Mouse (Mus musculus) lung, postnatal 36 days (tissue): ENCODE results near the gene Cpa4.

Source experiments
- DNase-seq: peaks from one replicate; pipeline ENCODE4 v3.0.0; 2022; ENCODE audit warnings: mixed read lengths

The Cpa4 gene

DNA sequence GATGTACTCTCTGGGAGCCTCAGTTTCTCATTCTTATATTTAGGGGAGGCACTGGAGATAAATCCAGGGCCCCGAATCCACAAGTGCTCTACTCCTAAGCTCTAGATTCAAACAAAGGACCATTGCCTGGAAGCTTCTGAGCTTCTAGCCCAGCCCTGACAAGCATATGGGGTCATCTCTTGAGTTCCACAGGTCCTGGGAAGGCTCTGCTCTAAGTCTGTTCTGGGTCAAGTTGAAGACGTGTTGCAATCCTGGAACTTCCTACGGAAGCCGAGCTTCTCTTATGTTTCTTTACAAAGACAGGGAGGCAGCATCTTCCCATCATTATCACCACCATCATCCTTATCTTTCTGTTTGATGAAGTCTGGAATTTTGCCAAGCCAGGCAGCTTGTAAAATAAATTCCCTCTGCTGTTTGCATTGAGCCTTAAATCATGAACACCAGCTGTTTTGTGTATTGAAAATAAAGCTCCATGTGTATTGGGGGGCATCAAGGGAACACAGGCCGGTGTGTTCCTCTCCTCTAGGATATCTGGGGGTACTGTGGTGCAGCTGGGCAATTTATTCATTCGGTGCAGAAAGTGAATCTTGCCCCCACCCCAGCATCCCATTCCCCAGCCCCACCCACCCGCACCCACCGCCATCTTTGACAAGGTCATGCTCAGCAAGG is 28.2 kb downstream of the Cpa4 start:
- no peak for DNase-seq

DNA sequence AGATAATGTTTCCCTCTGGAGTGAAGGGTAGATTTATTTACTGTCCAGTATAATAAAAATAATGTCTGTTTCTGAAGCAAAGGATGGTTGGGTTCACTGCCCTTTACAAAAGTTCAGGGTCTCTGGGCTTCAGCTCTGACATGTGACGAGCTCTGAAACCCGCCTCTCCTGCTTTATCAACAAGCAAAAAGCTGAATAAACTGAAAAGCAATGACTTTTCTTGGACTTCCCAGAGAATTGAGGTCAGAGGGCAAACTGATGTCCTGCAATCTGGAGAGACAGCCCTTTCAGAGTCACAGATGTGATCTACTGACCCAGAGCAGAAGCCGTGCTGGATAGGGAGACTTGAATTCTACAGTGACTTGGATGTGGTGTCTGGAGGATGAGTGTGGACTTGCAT is 31.9 kb downstream of the Cpa4 start:
- no peak for DNase-seq

DNA sequence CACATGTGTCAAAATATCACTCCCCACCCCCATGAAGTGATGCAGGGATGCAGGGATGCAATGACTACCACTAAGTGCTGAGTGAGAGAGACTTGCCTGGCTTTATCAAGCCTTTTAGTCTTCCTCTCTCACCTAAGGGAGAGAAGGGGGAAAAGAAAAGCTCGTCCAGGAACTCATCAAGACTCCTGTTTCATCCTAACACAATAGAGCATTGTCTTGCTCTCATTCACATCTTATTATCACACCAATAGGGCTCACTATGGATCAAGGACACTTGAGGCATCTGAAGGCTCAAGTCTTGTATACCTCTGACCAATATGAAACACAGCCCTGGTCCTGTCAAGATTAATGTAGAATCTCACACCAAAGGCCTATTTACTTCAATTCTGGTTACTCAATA is 32.8 kb downstream of the Cpa4 start:
- no peak for DNase-seq

DNA sequence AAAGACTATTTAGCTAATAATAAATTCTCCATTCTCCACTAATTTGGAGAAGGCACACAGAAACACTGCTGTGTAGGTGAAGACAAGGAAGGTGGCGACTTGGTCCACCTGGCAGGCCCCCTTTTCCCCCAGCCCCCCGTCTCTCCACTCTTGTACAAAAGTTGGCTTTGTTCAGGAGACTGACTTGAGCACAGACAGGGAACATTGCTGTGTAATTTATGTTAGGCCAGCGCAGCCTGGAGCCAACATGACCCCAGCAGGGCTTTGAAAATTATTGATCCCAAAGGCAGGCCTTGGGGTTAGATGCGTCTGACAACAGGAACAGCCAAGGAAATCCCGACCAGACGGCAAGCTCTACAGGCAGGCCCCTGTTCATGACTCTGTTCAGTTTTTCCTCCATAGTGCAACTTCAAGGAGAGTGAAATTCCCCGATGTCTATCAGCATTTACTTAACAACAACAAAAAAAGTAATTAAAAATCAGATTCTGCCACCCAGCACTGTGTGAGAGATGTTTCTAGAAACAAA is 36.2 kb downstream of the Cpa4 start:
- DNase-seq: no peak

DNA sequence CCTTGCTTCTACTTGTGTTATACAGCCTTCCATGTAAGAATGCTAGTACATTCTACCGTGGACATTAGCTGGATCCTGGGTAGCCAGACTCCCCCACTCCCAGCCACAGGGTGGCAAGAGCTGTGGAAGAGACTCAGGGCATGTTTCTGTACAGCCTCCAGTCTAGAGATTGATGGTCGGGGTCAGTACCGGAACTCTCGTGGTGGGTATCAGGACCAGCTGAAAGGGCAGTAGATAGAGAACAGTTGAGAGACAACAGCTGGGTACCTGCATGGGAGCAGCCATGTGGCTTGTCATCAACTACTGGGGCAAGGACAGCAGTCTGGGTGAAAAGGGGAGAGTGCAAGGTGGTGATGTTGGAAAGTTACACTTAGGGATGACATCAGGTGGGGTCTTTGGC is 36.9 kb downstream of the Cpa4 start:
- no peak for DNase-seq

DNA sequence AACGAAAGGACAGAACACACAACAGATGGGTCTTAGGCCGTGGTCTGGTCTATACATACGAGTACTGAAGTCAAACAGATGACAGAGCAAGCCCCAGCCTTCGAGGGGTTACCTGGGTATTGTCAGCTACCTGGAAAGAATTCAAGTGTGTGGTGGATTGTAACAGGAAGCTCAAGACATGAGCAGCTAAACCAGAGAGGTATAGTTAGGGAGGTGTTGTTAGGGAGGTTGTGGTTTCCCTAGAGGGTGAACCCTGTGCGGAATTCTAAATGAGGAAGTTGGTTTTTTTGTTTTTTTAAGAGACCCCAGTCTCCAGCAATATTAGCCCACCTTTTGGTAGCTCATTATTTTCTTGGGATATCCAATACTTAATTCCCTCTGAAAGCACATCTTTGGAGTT is 37.5 kb downstream of the Cpa4 start:
- no peak for DNase-seq

DNA sequence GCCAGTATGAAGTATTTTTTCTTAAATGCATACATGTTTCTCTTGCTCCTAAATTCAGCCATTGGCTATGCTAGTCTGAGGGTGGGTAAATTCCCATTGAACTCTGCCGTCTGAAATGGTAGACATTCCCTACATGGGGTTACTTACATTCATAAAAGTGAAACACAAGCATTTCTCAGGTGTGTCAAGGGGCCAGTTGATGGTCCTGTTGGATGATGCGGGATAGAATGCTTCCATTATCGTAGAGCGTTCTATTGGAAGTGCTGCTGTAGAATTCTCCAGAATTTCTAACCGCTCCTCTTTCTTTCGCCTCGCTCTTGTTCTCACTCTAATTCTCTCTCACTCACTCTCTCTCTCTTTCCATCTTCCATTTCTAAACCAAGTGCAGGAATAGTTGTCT is 42.5 kb downstream of the Cpa4 start, which contains the start of gene Cpa5:
Gene Cpa5, plus strand, starts transcription at position 301 of the 400 bp plus-strand sequence.
- no peak for DNase-seq

DNA sequence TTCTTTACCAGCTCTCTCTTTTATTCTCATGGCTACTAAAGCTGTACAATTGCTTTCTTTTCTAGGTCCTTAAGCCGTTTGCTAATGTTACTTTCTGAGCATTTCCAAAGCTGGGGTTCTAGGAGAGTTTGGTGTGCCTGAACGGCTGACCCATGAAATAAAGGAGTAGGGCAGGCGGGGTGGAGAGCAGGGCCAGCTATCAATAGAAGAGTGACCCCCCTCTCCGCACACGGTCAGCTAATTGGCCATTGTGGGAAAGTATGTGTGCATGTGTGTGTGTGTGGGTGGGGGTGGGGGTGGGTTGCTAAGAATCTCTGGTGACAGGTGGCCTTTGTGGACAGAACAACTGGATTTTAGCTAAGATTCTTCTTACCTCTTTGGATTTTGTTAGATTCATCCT is 43.0 kb downstream of the Cpa4 start:
- DNase-seq: no peak

DNA sequence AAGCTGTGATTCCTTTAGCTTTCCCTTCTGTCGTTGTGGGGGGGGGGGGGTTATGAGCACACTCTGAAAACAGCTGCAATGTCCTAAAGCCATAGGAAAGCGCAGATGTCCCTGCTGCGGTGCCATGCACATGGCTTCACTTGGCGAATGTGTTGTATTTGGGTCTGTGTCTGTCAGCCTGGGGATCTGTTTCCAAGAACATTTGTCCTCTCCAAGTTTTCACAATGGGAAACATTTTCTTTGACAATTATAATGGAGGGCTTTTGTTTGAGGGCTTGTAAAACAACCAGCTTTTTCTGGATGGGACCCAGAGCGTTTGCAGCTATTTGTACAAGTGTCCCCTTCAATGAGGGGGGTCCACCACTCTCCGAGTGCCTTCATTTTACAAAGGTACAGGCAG is 46.1 kb downstream of the Cpa4 start:
- DNase-seq: no peak

DNA sequence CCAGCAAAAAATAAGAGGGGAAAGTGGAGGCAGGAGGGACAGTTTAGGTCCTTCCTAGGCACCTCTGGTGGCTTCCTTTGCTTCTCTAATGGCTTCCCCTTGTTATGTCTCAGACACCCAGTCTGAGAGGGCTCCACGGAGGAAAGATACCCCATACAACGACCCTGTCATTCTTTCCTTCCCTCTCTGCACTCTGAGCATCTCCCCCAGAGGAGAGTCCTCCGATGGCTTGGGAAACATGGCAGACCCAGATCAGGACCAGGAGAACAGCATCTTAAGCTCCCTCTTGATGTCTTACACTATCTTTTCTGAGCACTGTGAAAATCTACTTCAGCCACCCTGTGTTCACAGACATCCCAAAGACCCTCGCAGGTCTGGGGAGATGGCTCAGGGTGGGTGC is 47.6 kb downstream of the Cpa4 start:
- no peak for DNase-seq

DNA sequence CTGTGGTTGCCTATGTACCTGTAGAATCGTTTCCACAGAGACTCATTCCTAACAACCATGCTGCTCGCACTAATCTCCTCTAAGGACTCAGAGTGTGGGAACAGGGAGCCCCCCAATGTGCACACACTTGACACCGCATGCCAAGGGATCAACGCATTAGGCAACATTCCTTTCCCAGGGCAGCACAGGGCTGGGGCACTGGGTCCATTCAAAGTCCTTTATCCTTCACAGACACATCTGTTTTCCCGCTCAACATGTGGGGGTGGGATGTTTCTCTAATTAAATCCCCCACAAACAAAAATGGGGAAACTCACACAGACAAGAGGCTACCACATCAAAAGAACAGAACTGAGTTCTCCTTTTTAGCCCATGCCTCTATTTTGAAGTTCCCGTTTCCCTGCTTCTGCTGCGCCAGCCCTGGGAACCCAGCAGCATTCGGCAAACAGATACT is 48.3 kb downstream of the Cpa4 start:
- peak; percentile 10 for DNase-seq

DNA sequence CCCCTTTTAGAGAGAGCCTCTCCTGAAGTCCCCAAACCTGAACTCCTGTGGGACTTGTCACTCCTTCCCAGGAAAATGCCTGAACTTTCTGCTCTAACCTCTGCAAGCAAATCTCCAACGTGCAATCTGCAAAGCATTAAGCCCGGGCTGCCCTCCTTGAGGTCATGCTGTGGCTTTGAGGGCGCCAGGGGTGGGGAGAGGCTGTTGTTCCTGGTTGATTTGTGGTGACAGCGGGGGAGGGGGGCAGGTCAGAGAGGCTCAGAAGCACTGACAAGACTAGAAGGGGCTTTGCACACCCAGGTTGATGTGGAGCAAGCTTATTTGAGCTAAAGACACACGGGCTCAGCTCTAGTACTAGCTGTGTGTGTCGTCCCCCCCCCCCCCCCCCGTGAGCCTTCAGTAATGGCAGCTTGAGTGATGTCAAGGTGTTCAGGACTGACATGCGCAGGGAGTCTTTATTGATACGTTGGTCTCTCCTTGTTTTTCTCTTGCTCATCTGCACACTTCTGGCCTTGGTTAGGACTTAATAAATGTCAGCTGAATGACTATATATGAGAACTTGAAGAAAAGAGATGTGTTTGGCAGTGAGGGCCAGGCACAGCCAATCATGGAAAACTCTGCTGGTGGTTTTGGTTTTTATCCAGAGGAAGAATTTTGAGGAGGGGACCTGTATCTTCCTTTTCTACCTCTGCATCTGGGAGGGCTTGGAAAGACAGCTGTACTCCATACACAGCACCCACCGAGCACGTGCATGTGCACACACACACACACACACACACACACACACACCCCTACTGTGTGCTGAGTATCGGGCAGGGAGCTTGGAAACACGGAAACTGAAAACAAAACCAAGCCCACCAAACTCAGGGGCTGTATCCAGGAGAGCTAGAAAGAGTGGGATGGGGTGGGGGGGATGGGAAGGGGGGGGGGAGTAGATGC is 49.1 kb downstream of the Cpa4 start:
- peak; percentile 8 for DNase-seq

DNA sequence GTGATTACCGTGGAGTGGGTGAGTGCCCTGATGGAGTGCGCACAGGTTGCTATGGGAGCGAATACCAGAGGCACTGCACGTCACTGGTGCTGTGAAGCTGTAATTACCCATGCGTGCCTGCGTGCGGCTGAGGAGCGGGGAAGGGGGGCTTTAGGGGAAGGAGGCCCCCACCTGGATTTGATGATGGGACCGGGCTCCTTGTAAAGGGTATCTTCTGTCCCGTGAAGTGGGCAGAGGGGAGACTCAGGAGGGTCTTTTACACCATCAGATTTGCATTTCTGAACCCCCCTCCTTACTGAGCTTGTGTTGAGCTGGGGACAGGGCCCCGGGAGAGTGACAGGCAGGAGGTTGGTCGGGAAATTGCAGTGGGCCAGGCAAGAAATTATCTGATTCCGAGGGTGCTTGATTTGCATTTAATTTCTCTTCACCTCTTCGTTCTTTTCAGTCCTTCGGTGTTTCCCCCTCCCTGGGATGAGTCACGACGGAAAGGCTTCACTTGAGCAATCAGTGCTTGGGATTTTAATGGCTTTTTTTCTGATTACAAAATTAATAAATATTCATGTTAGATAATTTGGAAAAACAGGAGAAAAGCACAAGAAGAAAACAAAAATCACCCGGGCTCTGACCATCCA is 49.9 kb downstream of the Cpa4 start:
- peak; percentile 9 for DNase-seq

DNA sequence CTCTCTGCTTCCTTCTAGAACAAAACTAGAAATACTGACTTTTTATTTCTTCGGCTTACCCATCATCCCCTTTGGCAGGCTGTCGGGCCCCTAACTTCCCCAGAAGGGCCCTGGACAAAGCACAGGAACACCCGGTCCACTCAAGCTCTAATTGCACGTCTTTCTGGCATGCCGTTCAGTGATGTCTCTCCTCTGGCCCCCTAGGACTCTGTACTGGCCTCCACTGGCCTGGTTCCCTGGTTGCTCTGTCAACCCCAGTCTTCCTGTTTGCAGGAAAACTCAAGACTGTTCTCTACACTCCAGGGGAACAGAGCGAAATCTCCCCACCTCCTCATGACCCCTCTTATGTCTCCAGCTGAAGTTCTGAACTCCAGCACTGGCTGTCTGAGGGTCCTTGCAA is 50.6 kb downstream of the Cpa4 start:
- no peak for DNase-seq

DNA sequence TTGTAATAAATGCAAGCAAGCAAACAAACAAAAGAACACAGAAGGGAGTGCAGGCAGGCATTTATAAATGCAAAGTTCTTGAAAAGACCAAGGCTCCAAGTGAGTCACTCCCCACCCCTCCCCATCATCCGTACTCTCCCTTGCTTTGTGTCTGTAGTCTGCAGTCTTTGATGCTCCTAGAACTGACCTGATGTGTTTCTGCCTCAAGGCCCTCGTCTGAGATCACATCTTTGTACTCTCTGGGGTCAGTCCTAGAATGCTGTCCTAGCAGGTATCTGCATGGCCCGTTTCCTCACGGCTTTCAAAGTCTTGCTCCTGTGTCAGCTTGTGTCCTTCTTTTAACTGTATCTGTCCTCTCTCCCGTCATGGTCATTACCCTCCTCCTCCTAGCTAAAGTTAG is 51.4 kb downstream of the Cpa4 start:
- DNase-seq: no peak

DNA sequence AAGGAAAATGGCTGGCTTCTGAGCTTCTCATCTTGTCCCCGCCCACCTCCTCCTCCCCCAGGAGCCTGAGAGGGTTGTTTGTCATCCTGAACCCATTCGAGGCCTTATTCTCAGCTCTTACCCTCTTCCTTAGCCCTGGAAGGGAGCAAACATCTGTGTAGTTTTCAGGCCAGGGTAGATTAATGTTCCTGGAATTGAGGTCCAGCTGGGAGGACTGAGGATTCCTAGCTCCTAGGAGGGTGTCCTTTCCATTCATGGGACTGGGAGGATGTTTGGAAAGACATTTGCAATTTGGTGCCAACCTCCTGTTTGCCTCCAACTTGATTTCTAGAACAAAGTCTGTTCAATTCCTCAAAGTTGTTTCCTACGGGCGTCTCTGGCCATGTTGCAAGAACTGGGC is 52.4 kb downstream of the Cpa4 start:
- DNase-seq: no peak

DNA sequence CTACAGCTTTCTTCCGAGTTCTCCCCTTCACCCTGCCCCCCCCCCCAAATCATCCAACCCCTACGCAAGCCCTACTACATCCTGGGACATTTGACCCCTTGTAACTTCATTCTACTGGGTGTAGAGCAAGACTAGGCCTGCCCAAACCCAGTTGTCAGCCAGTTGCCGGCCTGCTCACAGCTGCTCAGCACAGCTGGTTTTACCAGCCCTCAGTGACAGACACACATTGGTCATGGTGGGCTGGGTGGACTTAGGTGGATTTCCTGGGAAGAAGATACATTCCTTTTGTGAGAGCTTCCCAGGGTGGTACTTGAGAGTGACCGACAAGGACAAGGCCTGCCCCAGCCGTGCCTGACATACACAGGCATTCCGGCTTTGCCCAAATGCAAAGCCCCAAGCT is 52.8 kb downstream of the Cpa4 start:
- DNase-seq: no peak

DNA sequence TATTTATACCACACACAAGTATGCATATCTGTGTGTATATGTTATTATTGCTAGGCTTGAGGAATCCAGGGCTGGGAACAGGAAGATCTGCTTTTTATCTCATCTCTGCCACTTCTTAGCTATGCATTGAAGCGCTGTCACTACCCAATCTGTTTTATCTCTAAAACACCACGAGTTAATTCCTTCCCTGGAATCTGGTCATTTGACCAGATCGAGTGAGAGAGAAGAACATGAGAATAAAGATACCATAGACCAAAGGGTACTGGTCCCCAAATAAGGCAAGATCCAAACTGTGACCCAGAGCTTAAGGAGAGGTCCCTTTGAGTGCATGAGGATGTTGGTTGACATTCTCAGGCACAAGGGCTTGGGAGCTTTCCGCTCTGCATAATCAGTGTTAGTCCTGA is 53.8 kb downstream of the Cpa4 start:
- DNase-seq: no peak

DNA sequence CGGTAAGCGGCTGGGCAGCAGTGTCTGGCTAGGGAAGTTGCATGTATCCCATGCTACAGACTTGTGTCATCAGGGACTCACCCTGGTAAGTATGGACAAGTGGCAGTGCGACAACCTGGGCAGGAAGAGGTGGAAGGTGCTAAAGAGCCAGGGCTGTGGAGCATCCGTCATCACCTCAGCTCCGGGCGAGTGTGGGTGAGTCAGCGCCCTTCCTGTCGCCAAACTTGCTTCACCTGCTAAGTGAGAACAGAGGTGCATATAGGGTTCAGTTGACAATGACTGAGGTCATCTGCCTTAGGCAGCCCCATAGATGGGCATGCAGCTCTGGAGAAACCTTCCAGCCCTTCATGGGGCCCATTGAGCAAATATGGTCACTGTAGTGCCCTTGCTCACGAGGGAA is 56.6 kb downstream of the Cpa4 start:
- DNase-seq: no peak

DNA sequence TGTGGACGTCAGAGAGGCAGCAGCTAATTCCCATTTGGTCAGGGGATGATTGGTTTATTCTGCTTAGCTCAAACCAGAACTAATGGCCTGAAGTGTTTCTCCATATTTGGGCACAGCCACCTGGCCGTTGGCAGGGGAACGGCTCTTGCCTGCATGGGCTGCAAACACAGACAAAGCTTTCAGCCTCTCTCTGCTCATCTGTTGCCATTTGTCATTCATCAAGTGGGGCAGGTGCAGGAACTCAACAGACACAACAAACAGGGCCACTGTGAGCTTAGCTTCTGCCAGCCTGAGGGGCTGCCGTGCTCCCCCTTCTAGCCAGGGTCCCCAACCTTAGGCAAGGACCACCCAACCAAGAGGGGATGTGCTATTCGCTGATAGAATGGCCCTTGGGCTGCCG is 60.0 kb downstream of the Cpa4 start:
- DNase-seq: no peak

DNA sequence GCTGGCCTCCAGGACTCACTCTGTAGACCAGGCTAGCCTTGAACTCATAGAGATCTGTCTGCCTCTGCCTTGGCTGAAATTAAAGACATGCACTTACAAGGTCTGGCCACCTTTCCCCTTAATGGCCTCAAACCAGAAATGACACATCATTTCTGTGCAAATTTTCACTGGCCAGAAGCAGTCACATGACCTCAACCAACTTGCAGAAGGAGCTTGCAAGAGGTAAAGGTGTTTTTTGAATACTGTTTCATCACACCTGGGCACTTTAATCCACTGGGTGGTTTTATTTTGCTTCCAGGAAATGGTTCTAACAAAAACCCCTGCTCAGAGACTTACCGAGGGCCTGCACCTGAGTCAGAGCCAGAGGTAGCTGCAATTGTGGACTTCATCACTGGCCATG is 61.8 kb downstream of the Cpa4 start:
- DNase-seq: no peak

DNA sequence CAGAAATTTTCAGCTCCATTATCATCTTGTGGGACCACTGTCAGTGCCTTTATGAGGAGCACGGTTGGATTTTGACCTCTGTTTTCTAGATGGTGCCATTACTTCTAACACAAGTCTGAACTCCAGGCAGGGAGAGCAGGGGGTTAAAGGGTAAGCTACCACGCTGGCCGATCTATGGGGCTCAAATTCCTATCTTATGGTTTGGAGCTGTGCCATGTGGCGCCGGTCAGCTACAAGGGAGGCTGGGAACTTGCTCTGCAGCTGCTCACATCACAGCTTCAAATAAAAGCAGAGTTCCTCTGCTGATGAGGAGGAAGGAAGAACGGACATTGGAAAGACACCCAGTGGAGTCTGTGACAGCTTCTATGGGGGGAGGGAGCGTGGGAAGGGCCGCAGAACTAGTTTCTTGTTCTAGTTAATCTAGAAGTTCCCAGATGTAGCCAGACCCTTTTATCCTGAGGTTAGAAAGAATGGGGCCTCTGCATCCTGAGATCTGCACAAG is 67.2 kb downstream of the Cpa4 start:
- DNase-seq: no peak

DNA sequence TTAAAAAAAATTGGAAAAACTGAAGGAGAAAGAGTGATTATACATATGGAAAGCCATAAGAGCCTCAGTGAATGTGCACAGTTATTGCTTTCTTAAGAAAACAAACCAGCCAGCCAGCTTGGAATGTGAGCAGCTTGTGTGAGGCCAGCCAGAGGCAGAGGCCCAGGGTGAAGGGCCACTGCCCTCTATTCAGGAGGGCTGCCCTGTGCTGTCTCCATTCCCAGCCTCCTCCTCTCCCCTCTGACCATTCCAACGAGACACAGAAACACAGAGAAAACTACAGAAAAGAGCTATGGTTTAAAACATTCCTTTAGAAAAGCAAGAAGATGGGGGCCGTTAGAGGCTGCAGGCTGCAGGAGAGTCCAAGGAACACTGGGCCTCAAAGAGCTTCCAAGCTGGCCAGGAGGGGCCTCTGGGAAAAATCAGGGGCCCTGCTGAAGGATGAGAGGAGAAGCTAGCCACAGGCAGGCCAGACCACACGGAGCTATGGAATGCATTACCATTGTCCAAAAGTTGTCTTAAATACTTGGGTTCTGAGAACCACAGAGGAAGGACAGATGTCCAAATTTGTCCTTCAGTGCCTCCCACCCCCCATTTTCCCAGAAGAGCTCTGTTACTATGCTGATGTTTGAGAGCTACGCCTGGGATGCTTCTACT is 68.1 kb downstream of the Cpa4 start:
- DNase-seq: no peak
